Mouse (Mus musculus) spleen, adult 2 months (tissue): Measurements from ENCODE around the gene Tigit.

Experiments used
- CTCF ChIP-seq: fragments of 200-500 bp; IDR thresholded peaks from 2 replicates; pipeline ENCODE4 v1.5.1; 2011; ENCODE audit warnings: mild to moderate bottlenecking, inconsistent platforms; ENCODE audit not compliant: insufficient read depth, insufficient read length, insufficient replicate concordance; ENCODE audit errors: extremely low read depth
- POLR2A ChIP-seq: fragments of 200-500 bp; IDR thresholded peaks from 2 replicates; pipeline ENCODE4 v1.6.1; 2011; ENCODE audit warnings: low read depth, low read length, inconsistent platforms

DNA sequence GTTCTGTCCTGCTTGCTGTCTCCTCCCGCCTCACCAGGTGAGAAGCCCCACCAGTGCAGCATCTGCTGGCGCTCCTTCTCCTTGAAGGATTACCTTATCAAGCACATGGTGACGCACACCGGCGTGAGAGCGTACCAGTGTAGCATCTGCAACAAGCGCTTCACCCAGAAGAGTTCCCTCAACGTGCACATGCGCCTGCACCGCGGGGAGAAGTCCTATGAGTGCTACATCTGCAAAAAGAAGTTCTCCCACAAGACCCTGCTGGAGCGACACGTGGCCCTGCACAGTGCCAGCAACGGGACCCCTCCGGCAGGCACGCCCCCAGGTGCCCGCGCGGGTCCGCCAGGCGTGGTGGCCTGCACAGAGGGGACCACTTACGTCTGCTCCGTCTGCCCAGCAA, 45.7 kb downstream of the Tigit start:
- TF ChIP-seq CTCF (no peak), POLR2A (no peak)
